Mouse (Mus musculus): Measurements from ENCODE around the gene Tmem47. TPM values are rescaled to one million over a fixed set of nuclear protein-coding genes. Genes with fewer than 3 reads are reported as not detected.

The Tmem47 gene
- polyA plus RNA-seq, 1 experiment from 2014 or later: 45.4 TPM

DNA sequence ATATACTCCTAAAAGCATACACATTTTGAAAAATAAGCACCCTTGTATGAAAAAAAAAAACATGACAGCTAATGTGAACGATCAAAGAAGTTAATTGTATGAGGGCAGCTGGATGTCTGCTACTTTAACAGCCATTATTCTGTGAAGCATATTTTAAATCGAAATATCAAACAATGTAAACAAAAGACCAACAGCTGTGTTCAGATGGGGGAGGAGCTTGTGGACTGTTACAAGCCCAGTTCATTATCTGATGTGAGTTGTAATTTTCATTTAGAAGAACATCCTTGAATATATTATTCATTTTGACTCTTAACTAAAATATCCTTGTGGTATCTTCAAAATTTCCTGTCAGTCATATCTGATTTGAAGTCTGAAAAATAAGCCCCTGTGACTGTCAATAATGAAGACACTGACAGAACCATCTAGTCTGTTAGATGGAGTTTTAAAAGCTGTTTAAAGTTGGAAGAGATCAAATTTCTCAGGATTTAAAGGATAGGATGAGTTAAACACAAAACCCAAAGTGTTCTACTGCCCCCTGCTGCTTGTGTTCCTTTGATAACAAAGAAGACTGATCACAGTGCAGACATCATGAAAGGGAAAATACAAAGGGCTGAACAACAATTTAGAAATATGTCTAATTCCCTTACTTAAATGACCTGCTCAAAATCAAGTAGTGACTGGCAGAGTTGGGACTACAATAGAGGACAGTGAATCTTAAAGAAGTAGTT, 14.7 kb downstream of the Tmem47 start:
- DNase-seq (ENCODE audit: low spot score): peak; percentile 48
- no peak for ATAC-seq (replicated peaks; ENCODE audit: insufficient number of reproducible peaks, low FRiP score, low TSS enrichment, low read depth)
- H3K9me3 ChIP-seq (replicated peaks; ENCODE audit: control insufficient read depth, low read length): no peaks in the 10 kb centered on the region
- no peak overlapping the region for H3K4me3 ChIP-seq (ENCODE audit: low read depth, low read length)
- no peak overlapping the region for H3K4me2 ChIP-seq (ENCODE audit: low read depth, low read length)
- no peaks in the 10 kb centered on the region for H3K36me3 ChIP-seq (replicated peaks; ENCODE audit: control insufficient read depth, insufficient read depth, low read depth, low read length)
- no peaks in the 10 kb centered on the region for H3K4me1 ChIP-seq (ENCODE audit: control insufficient read depth, insufficient read depth, low read length)
- H3K27me3 ChIP-seq (ENCODE audit: control insufficient read depth, insufficient read depth, low read length): no peaks in the 10 kb centered on the region
- WGBS: 57% methylated on average over 2 of the region's 2 CpGs
- H3K27ac ChIP-seq (replicated peaks; ENCODE audit: low read depth, low read length): no peak overlapping the region
- H3K9ac ChIP-seq (replicated peaks; ENCODE audit: low read length): no peak overlapping the region

DNA sequence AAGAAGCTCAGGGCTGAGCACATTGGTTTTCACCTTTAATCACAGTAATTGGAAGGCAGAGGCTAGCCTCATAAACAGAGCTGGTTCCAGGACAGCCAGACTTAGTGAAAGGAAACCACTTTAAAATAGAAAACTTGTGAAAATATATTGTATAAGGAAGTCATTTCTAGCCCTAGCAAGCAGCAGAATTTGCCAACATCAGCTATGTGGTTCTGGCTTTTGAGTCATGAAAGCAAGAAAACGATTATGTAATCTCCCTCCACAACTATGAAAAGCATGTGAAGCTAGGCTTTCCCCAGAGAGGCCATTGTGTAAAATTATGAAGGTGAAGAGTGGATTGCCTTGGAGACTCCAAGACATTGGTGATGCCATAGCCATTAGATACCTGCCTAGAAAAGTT, 76.9 kb downstream of the Tmem47 start:
- H3K27ac ChIP-seq (replicated peaks; ENCODE audit: low read depth, low read length): no peak overlapping the region
- H3K4me3 ChIP-seq (ENCODE audit: low read depth, low read length): no peak overlapping the region
- ATAC-seq (replicated peaks; ENCODE audit: insufficient number of reproducible peaks, low FRiP score, low TSS enrichment, low read depth) (no peak), DNase-seq (ENCODE audit: low spot score) (no peak)
- H3K4me2 ChIP-seq (ENCODE audit: low read depth, low read length): no peak overlapping the region
- no peak overlapping the region for H3K9ac ChIP-seq (replicated peaks; ENCODE audit: low read length)
- H3K4me1 ChIP-seq (ENCODE audit: control insufficient read depth, insufficient read depth, low read length): no peaks in the 10 kb centered on the region
- no peaks in the 10 kb centered on the region for H3K27me3 ChIP-seq (ENCODE audit: control insufficient read depth, insufficient read depth, low read length)
- no peaks in the 10 kb centered on the region for H3K9me3 ChIP-seq (replicated peaks; ENCODE audit: control insufficient read depth, low read length)
- H3K36me3 ChIP-seq (replicated peaks; ENCODE audit: control insufficient read depth, insufficient read depth, low read depth, low read length): no peaks in the 10 kb centered on the region
- WGBS: 71% methylated on average over 1 of the region's 1 CpGs

Measured in embryonic facial prominence, embryonic 11.5 days (tissue).